Mouse (Mus musculus): ENCODE measurements at regions not wholly inside any gene's neighbourhood (a gene's known extent, or its start where the extent isn't known, plus 50 kb on each side); places are given as distances from the start of the nearest gene placed in this dataset.
"Not testable (repeated sequence)": the region's sequence is repeated elsewhere in the genome, so short reads cannot be mapped to it uniquely, and the experiment has no call there.

DNA sequence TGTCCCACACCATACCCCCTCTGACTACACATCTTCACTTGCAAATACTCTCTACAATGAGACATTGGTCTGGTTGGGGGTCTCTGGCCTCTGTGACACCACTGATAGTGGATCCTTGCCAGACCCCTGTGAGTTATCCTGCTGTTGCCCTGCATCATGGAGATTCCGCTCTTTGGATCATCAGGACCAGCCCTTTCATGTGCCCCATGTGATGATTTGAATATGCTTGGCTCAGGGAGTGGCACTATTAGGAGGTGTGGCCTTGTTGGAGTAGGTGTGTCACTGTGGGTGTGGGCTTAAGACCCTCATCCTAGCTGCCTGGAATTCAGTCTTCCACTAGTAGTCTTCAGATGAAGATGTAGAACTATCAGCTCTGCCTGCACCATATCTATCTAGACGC is 141.7 kb downstream of the Rbm43 start:
- intact Hi-C loops (cut with DNase I); DNase-seq (ENCODE audit: low spot score): not testable (repeated sequence)

- intact Hi-C loops (cut with DNase I): no loop called here
- no peak for DNase-seq (ENCODE audit: low spot score)
These were observed 135.1 kb downstream of the Rbm43 start for GRCm38 (mm10) chr2:51799856-51800255.

DNA sequence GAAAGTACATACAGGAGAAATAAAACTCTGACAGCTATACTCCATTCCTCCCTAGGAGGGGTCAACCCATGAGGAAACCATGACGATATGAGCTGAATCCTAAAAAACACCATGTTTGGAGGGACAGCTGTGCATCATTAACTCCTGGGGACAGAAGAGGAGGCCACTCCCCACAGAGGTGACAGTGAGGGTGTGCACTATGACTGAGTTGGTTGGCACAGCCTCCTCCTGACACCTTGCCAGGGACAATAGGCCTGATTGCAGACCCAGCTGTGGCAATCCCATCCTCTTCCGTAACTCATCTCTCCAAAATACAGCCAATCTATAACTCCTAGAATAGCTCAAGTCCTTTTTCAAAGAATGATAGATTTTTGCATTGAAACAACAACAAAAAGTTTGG is 112.0 kb downstream of the Rbm43 start:
- DNase-seq (ENCODE audit: low spot score): no peak
- intact Hi-C loops (cut with DNase I): no loop called here

GRCm38 (mm10) chr2:51830286-51830944 is 104.5 kb downstream of the Rbm43 start:
- DNase-seq (ENCODE audit: low spot score): no peak
- intact Hi-C loops (cut with DNase I): loop anchor here (2.0 to 10.0 kb wide), 2 partner anchors 686 to 1526 kb away; partner anchors contain the start of gene Rnd3

GRCm38 (mm10) chr2:51830965-51831720 is 103.8 kb downstream of the Rbm43 start:
- intact Hi-C loops (cut with DNase I): loop anchor here (2.0 to 10.0 kb wide), 2 partner anchors 686 to 1526 kb away; partner anchors contain the start of gene Rnd3
- no peak for DNase-seq (ENCODE audit: low spot score)

DNA sequence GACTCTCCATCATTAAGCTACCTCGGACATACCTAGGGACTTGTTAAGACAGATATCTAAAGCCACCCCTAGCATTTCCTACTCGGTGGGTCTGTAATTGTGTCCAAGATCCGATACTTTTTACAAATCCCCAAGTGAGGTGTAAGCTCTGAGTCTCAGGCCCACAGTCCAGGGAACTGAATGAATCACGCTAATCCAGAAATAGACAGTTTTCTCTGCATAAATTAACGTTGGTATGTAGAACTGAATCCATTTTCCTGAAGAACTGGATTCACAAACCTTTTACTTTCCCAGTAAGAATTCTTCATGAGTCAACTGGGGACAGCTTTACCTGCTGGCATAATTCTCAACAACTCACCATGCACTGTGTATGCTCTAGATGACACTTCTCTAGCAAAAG is 97.1 kb downstream of the Rbm43 start:
- no peak for DNase-seq (ENCODE audit: low spot score)
- intact Hi-C loops (cut with DNase I): loop anchor here (10.0 kb wide), 1 partner anchor 693 kb away; the partner anchor contains the start of gene Rnd3

DNA sequence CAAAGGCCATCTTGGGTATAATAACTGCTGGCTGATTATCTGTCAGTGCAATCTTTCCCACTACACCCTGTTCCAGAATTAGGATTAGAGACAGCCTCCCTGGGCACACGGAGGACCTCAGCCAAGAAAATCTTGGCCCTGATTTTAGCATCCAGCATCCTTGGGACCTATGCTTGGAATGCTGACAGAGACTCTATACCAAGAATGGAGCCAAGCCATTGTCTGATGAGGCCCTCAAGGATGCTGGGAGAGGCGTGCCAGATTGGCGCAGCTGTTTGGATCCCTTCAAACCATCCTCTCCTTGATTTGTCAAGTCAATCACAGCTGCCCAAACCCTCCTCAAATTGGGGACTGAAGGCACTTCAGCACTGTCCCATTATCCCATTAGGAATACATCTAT is 94.2 kb downstream of the Rbm43 start:
- DNase-seq (ENCODE audit: low spot score): no peak

GRCm38 (mm10) chr2:51844831-51845230 is 90.1 kb downstream of the Rbm43 start:
- peak; percentile 10 for DNase-seq (ENCODE audit: low spot score)
- intact Hi-C loops (cut with DNase I): no loop called here

More for the DNA sequence above, 94.2 kb downstream of the Rbm43 start:
- intact Hi-C loops (cut with DNase I): no loop called here

DNA sequence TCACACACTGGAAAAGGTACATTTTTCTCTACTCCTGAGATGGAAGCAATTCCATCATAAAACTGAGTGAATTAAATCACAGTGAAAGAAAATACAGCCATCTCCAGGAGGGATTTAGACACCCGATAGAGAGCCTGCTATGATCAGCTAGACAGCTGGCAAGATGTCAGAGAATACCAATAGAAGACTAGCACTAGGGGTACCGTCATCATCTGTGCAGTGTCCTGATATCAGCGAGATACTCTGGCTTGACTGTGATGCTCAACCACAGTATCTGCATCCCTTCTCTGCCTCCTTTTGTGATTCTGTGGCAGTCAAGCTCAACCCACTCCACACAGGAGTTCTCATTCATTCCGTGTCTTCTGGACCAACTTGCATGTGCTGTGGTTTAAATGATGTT is 87.4 kb downstream of the Rbm43 start:
- intact Hi-C loops (cut with DNase I): no loop called here
- DNase-seq (ENCODE audit: low spot score): no peak

GRCm38 (mm10) chr2:51847964-51848363 is 87.0 kb downstream of the Rbm43 start:
- intact Hi-C loops (cut with DNase I): no loop called here
- no peak for DNase-seq (ENCODE audit: low spot score)

- intact Hi-C loops (cut with DNase I): no loop called here
These were observed 86.5 kb downstream of the Rbm43 start for GRCm38 (mm10) chr2:51848491-51848890.

DNA sequence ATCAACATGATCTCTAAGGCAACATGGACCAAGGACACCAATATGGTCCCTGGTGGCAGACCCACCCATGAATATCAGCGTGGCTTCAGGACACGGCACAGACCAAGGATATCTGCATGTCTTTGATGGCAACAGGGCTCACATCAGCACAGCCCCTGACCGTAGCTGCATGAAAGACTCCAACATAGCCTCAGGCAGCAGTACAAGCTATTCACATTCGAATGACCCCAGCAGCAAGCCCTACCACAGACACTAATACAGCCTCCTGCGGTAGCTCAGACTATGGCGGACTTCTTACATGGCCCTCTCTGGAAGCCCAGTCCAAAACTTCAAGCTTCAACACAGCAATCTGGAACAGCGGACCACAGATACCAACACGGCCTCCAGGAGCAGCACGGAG is 84.4 kb downstream of the Rbm43 start:
- no peak for DNase-seq (ENCODE audit: low spot score)
- intact Hi-C loops (cut with DNase I): no loop called here

More at GRCm38 (mm10) chr2:51848491-51848890, 86.5 kb downstream of the Rbm43 start:
- no peak for DNase-seq (ENCODE audit: low spot score)

DNA sequence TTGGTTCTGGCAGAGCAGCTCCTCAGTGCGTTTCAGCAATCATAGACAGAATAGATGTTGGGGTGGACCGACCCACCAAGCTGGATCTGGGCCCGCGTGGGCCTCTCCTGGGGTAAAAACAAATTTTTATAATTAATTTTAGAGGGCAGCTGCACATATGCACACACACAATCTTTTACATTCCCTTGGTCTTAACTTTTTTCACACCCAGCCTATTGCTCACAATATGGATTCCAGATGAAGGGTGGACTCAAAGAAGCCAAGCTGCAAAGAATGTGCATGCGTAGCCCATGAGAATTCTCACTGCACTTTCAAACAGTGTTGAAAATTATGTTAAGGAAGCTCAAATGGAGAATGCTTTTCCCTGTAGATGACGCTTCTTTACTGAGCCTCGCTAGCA is 83.3 kb downstream of the Rbm43 start:
- intact Hi-C loops (cut with DNase I): no loop called here
- DNase-seq (ENCODE audit: low spot score): no peak

- no peak for DNase-seq (ENCODE audit: low spot score)
- intact Hi-C loops (cut with DNase I): no loop called here
These were observed 77.7 kb downstream of the Rbm43 start for GRCm38 (mm10) chr2:51857226-51857625.

DNA sequence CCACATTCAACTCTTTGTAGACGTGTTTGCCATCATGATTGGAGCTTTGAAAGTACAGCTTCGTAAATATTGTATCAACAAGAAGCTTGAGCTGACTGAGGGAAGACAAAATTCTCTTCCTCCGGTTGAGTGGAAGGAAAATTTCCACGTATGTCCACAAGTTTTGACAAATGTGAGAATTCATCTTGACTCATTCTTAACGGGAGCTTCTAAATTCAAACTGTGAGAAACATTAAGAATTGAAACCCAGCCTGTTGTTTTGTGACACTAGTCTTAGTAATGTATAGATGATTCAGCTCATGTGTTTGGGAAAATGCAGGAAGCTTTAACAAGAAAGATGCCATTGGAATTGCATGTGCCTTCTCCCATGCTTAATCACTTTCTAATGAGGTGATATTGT is 68.9 kb downstream of the Rbm43 start:
- intact Hi-C loops (cut with DNase I): no loop called here
- DNase-seq (ENCODE audit: low spot score): no peak

GRCm38 (mm10) chr2:51868878-51869510 is 66.0 kb downstream of the Rbm43 start:
- intact Hi-C loops (cut with DNase I): no loop called here
- DNase-seq (ENCODE audit: low spot score): no peak

DNA sequence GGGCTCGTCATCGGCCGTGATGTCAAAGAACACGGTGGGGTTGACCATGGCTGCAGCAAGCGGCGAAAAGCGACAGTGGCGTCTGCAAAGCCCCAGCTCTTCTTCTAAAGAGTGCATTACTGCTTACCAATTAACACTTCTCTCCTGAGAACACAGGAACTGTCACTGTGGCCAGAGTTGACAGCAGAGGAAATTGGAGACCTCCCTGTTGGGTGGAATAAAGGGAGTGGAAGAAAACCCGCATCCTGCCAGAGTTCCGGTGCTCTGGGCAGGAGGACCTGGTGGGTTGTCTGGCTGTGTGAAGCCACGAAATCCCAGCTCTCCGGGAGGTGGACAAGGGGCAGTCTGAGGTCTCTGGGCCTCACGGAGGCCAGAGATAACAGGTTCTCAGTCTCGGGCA is 63.4 kb downstream of the Rbm43 start:
- no peak for DNase-seq (ENCODE audit: low spot score)

More for the DNA sequence above, 63.4 kb downstream of the Rbm43 start:
- intact Hi-C loops (cut with DNase I): no loop called here
